Mouse (Mus musculus) midbrain, embryonic 10.5 days (tissue): ENCODE data around the gene Mgarp. TPM values are rescaled to one million over a fixed set of nuclear protein-coding genes. Genes with fewer than 3 reads are reported as not detected.
A peak's percentile ranks its signal among the peaks of the same experiment; 100 is the strongest.
"Not testable (repeated sequence)": the region's sequence is repeated elsewhere in the genome, so short reads cannot be mapped to it uniquely, and the experiment has no call there.

Source experiments
- DNase-seq: peaks from one replicate; pipeline ENCODE4 v3.0.0-alpha.2; 2017; ENCODE audit warnings: low spot score
- H3K27ac ChIP-seq: fragments of 300-500 bp; sonication (generic); replicated peaks from 2 replicates; pipeline ENCODE4 v1.5.1; 2016; ENCODE audit warnings: mild to moderate bottlenecking
- H3K27me3 ChIP-seq: fragments of 300-500 bp; sonication (generic); 2 replicates; pipeline ENCODE4 v1.6.1; 2016; ENCODE audit warnings: low read depth, mild to moderate bottlenecking; ENCODE audit not compliant: poor library complexity, severe bottlenecking
- H3K36me3 ChIP-seq: fragments of 300-500 bp; sonication (generic); 2 replicates; pipeline ENCODE4 v1.6.1; 2016; ENCODE audit warnings: mild to moderate bottlenecking, moderate library complexity
- H3K4me1 ChIP-seq: fragments of 300-500 bp; sonication (generic); 2 replicates; pipeline ENCODE4 v1.6.1; 2016
- H3K4me3 ChIP-seq: fragments of 300-500 bp; sonication (generic); 2 replicates; pipeline ENCODE4 v1.5.1; 2016; ENCODE audit warnings: mild to moderate bottlenecking, moderate library complexity
- H3K9me3 ChIP-seq: fragments of 300-500 bp; sonication (generic); replicated peaks from 2 replicates; pipeline ENCODE4 v1.6.1; 2016; ENCODE audit warnings: mild to moderate bottlenecking
- WGBS: fragments of 180-500 bp; shearing (Covaris S2); methylation state at CpG from one replicate; pipeline ENCODE4 v1.1.7; 2016; 5-methylcytosine and 5-hydroxymethylcytosine counted together
- polyA plus RNA-seq: library from polyadenylated mRNA; unstranded; fragments of >200 nt; fragmentation: Nextera tagmentation; extraction: Ambion mirVana; gene quantifications from 2 replicates; pipeline ENCODE4 v1.2.1, GENCODE M21; 2016

The Mgarp gene
- polyA plus RNA-seq, 1 experiment from 2014 or later: 39.2 TPM

- peaks cover 14% of the 10 kb centered on the region for H3K4me1 ChIP-seq
- H3K4me3 ChIP-seq: peak overlapping the region; percentile 73
- H3K9me3 ChIP-seq: no peaks in the 10 kb centered on the region
- peak; percentile 76 for DNase-seq
- no peaks in the 10 kb centered on the region for H3K36me3 ChIP-seq
- peaks cover 53% of the 10 kb centered on the region for H3K27me3 ChIP-seq
- no peak overlapping the region for H3K27ac ChIP-seq
- under 1% methylated on average over 15 of the region's 15 CpGs for WGBS
These were observed 38.4 kb downstream of the Mgarp start for GRCm38 (mm10) chr3:51358181-51358580.

GRCm38 (mm10) chr3:51357624-51358023 lies 38.9 kb downstream of the Mgarp start:
- H3K9me3 ChIP-seq: no peaks in the 10 kb centered on the region
- WGBS: 8% methylated on average over 14 of the region's 14 CpGs
- H3K36me3 ChIP-seq: no peaks in the 10 kb centered on the region
- peak; percentile 47 for DNase-seq
- peaks cover 14% of the 10 kb centered on the region for H3K4me1 ChIP-seq
- no peak overlapping the region for H3K27ac ChIP-seq
- H3K27me3 ChIP-seq: peaks cover 49% of the 10 kb centered on the region
- H3K4me3 ChIP-seq: peak overlapping the region; percentile 73

DNA sequence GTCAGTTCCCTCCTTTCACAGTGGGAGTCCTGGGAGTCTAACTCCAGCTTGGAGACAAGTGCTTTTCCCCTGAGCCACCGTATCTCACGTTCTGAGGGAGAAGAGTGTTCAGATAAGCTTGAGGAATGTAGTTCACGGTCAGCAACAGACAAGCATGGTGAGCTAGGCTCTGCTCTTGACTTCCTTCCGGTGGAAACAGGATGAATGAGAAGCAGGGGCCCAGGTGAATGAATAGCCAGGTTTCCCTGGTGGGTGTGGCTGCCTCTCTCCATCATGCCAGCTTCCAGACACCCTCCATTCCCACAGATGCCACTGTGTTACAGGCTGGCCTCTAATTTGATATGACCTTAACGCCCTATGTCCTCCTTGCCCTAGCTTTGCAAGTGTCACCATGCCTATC lies 39.5 kb downstream of the Mgarp start:
- Histone ChIP-seq H3K4me1 (peaks cover 14% of the 10 kb centered on the region), H3K9me3 (no peaks in the 10 kb centered on the region), H3K27me3 (peaks cover 47% of the 10 kb centered on the region), H3K27ac (no peak overlapping the region), H3K36me3 (no peaks in the 10 kb centered on the region), H3K4me3 (no peak overlapping the region)
- DNase-seq: no peak
- WGBS: 50% methylated on average over 5 of the region's 5 CpGs

- H3K27me3 ChIP-seq: peaks cover 27% of the 10 kb centered on the region
- not testable (repeated sequence) for H3K4me3 ChIP-seq, H3K27ac ChIP-seq, DNase-seq, H3K9me3 ChIP-seq, H3K36me3 ChIP-seq
- H3K4me1 ChIP-seq: peaks cover 11% of the 10 kb centered on the region
- WGBS: 89% methylated on average over 6 of the region's 6 CpGs
These were observed 41.6 kb downstream of the Mgarp start for GRCm38 (mm10) chr3:51354956-51355355.

- peaks cover 6% of the 10 kb centered on the region for H3K4me1 ChIP-seq
- no peak for DNase-seq
- H3K27ac ChIP-seq: no peak overlapping the region
- no peaks in the 10 kb centered on the region for H3K9me3 ChIP-seq
- H3K4me3 ChIP-seq: no peak overlapping the region
- H3K27me3 ChIP-seq: peaks cover 18% of the 10 kb centered on the region
- WGBS: 76% methylated on average over 3 of the region's 3 CpGs
- no peaks in the 10 kb centered on the region for H3K36me3 ChIP-seq
These were observed 42.5 kb downstream of the Mgarp start for GRCm38 (mm10) chr3:51354034-51354427.

DNA sequence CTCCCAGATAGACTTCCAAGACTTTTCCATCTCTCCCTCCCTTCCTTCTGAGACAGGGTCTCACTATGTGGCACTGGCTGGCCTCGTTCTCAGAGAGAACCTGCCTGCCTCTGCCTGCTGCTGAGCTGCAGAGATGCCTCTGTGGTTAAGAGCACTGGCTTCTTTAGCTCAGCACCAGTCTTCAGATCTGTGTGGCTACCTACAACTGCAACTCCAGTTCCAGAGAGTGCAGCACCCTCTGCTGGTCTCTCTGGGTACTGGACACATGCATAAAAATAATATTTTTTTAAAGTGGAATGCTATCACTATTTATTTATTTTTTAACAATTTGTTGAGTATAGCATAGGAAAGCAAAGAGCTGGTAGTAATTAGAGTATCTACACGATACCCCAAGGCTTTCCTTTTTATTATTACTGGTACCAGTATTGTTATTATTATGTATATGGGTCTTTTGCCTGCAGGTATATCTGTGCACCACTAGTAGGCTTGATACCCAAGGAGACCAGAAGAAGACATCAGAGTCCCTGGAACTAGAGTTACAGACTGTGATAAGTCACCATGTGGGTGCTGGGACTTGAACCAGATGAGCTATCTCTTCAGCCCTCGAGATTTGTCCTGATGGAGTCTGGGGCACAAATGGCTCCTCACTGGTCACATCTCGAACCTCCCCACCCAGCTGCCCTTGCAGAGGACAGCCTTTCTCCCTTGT lies 43.1 kb downstream of the Mgarp start:
- H3K9me3 ChIP-seq: no peaks in the 10 kb centered on the region
- peak; percentile 33 for DNase-seq
- no peaks in the 10 kb centered on the region for H3K36me3 ChIP-seq
- peaks cover 13% of the 10 kb centered on the region for H3K27me3 ChIP-seq
- peaks cover under 1% of the 10 kb centered on the region; the same call in 1 of the 2 replicates for H3K4me1 ChIP-seq
- H3K4me3 ChIP-seq: no peak overlapping the region
- no peak overlapping the region for H3K27ac ChIP-seq
- 75% methylated on average over 4 of the region's 4 CpGs for WGBS

GRCm38 (mm10) chr3:51350806-51351205 lies 45.7 kb downstream of the Mgarp start:
- no peaks in the 10 kb centered on the region for H3K36me3 ChIP-seq
- no peaks in the 10 kb centered on the region for H3K27me3 ChIP-seq
- no peak overlapping the region for H3K27ac ChIP-seq
- WGBS: 37% methylated on average over 3 of the region's 3 CpGs
- H3K9me3 ChIP-seq: no peaks in the 10 kb centered on the region
- no peak for DNase-seq
- no peaks in the 10 kb centered on the region for H3K4me1 ChIP-seq
- no peak overlapping the region for H3K4me3 ChIP-seq

DNA sequence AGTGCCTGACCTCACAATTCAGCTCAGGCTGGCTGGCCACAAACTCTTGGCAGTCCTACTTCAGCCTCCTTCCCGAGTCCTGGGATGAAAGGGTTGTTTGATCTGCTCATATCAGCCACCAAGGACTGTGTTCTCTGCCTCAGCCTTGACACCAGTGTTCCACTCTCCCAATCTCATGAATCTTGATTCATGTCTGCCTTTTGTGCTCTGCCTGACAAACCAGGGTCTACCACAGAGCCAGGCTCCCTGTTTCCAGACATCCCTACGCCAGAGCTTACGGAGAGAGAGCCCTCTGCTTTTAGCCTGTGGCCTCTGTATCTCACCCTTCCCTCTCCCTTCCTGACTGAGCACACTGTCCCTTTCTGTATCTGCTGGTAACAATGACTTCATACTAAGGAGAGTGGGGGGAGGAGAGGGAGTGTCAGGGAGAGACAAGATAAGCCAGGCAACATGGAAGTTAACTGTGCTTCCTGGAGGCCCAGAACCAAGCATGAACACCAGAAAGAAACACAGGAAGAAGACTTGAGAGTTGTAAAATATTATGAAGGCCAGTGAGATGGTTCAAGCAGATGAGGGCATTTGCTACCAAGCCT lies 47.8 kb downstream of the Mgarp start:
- Histone ChIP-seq H3K9me3 (no peaks in the 10 kb centered on the region), H3K36me3 (no peaks in the 10 kb centered on the region), H3K4me1 (no peaks in the 10 kb centered on the region), H3K27ac (peak overlapping the region; percentile 40; the same call in 1 of the 2 replicates), H3K4me3 (no peak overlapping the region), H3K27me3 (no peaks in the 10 kb centered on the region)
- 66% methylated on average over 3 of the region's 3 CpGs for WGBS
- no peak for DNase-seq

- 91% methylated on average over 2 of the region's 2 CpGs for WGBS
- not testable (repeated sequence) for DNase-seq
These were observed 51.5 kb downstream of the Mgarp start for GRCm38 (mm10) chr3:51345017-51345416.

DNA sequence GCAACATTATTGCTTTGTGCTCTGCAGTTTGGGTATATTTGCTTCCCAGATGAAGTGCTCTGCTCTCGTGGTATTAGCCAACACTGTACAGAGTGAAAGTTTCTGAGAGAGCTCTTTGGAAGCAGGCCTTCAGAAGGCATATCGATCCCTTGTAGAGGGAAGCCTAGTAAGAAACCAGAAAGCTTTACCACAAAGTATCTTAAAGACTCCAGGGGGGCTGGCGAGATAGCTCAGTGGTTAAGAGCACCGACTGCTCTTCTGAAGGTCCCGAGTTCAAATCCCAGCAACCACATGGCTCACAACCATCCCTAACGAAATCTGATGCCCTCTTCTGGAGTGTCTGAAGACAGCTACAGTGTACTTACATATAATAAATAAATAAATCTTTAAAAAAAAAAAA lies 52.4 kb downstream of the Mgarp start:
- H3K36me3 ChIP-seq, DNase-seq, H3K9me3 ChIP-seq, H3K27ac ChIP-seq, H3K27me3 ChIP-seq, H3K4me3 ChIP-seq: not testable (repeated sequence)
- H3K4me1 ChIP-seq: peaks cover 11% of the 10 kb centered on the region
- WGBS: 91% methylated on average over 6 of the region's 6 CpGs

More at GRCm38 (mm10) chr3:51345017-51345416, 51.5 kb downstream of the Mgarp start:
- H3K27me3 ChIP-seq, H3K4me3 ChIP-seq, H3K27ac ChIP-seq, H3K4me1 ChIP-seq, H3K36me3 ChIP-seq, H3K9me3 ChIP-seq: not testable (repeated sequence)

DNA sequence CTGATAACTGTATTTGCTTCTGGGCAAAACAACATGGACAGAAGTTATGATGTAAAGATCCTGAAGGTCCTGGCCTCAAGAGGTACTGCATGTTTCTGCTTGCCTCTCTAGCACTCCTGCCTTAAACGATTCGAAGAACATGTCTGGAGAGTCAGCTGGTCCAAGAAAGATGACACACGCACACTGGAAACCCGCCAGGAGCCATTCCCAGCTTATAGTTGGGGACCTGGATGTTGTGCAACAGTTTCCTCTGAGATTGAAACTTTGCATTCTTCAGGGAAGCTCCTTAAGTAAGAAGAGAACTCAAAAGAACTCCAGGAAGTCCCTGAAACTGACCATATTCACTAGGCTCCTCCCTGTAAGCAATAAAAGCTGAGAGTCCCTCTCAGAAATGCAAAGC lies 53.3 kb downstream of the Mgarp start:
- Histone ChIP-seq H3K27me3 (no peaks in the 10 kb centered on the region), H3K4me3 (no peak overlapping the region), H3K9me3 (no peaks in the 10 kb centered on the region), H3K4me1 (peaks cover 18% of the 10 kb centered on the region), H3K27ac (no peak overlapping the region), H3K36me3 (no peaks in the 10 kb centered on the region)
- WGBS: 96% methylated on average over 4 of the region's 4 CpGs
- no peak for DNase-seq

- no peaks in the 10 kb centered on the region for H3K27me3 ChIP-seq
- no peaks in the 10 kb centered on the region for H3K9me3 ChIP-seq
- H3K27ac ChIP-seq: peak overlapping the region; percentile 100
- 12% methylated on average over 9 of the region's 9 CpGs for WGBS
- no peak for DNase-seq
- H3K4me1 ChIP-seq: peaks cover 20% of the 10 kb centered on the region
- no peaks in the 10 kb centered on the region for H3K36me3 ChIP-seq
- H3K4me3 ChIP-seq: peak overlapping the region; percentile 98
These were observed 54.4 kb downstream of the Mgarp start for GRCm38 (mm10) chr3:51342152-51342551.

DNA sequence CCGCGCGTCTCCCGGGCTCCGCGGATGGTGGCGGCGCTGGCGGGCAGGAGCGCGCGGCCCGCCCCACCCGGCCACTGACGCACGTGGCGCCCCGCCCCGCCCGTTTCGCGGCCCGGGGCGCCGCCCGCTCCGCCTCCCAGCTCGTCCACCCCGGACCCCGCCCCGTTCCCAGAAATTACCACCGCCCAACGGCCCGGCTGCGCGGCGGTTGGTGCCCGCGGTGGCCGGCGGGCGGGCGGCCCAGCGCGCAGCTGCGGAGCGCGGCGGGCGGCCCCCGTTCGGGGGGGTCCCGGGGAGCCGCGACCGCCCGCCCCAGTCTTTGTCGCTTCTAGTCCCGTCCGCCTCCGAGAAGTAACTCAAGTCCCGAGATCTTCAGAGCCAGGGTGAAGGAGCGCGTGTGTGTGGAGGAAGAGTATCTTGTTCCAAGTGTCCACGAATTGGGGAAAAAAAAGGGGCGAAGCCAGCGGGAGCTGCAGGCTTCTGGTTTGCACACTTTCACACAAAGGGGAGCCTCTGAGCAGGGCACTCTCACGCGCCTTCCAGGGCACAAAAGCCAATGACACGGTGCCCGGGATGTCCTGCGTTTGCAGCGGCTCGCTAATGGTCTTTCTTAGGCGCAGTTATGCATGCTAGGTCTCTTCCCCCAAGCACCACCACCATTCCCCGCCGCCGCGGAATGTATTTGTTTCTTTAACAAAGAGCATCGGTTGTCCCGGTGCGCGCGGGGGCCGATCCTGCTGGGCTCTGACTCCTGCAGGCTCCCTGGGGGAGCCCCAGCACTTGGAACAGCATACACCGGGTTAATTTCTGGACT lies 55.1 kb downstream of the Mgarp start:
- Histone ChIP-seq H3K36me3 (no peaks in the 10 kb centered on the region), H3K4me3 (peak overlapping the region; percentile 98), H3K4me1 (peaks cover 20% of the 10 kb centered on the region), H3K27ac (peak overlapping the region; percentile 100), H3K9me3 (no peaks in the 10 kb centered on the region), H3K27me3 (no peaks in the 10 kb centered on the region)
- WGBS: under 1% methylated on average over 86 of the region's 86 CpGs
- peak; percentile 89 for DNase-seq
